Mouse (Mus musculus): ENCODE data around the gene Slc2a1. TPM values are rescaled to one million over a fixed set of nuclear protein-coding genes. Genes with fewer than 3 reads are reported as not detected.
A peak's percentile ranks its signal among the peaks of the same experiment; 100 is the strongest.

The Slc2a1 gene
- 47.7 and 68.9 TPM in 2 replicates for polyA plus RNA-seq (2012; rRNA removed)

DNA sequence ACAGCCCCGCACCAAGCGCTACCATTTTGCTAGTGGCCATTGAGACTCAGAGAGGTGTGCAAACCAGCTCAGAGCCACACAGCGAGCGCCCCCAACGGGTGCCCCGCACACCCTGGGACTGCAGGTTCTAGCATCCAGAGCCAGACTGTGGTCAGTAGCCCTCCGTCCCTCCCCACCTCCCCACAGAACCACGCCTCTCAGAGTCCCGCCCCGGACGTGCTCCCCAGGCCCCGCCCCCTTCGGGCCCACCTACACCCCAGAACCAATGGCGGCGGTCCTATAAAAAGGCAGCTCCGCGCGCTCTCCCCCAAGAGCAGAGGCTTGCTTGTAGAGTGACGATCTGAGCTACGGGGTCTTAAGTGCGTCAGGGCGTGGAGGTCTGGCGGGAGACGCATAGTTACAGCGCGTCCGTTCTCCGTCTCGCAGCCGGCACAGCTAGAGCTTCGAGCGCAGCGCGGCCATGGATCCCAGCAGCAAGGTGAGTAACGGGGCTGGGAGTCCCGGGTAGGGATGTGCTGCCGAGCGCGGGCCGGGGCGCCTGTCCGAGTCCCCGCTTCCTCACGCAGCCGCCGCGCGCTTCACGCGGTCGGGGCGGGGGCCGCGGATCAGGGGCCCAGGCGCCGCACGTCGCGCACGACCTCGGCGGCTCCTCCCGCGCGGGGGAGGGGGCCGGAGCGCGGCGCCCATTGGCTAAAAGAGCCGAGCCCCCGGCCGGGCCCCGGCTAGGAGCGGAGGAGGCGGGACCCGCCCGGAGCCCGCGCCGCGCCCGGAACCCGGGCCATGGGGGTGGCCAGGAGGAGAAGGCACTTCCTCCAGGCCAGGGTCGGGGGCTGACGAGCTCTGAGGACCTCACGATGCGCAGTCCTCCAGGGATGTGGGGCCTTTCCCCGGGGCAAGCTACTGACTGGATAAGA lies at the start of gene Slc2a1:
TSS of gene Slc2a1 (plus strand) at position 217 of the 914 bp plus-strand sequence.
- no peaks in the 10 kb centered on the region for H3K27me3 ChIP-seq (ENCODE audit: control insufficient read depth, insufficient read depth, low read length)
- peak within 1 kb of the TSS; percentile 97 for H3K27ac ChIP-seq (ENCODE audit: insufficient read depth, low read length)
- under 1% methylated on average over 87 of the region's 88 CpGs for WGBS
- H3K36me3 ChIP-seq (ENCODE audit: control insufficient read depth, insufficient read depth, low read length), result peaks cover 2% of the 10 kb centered on the region
- H3K4me1 ChIP-seq (ENCODE audit: control insufficient read depth, insufficient read depth, insufficient read length), result peaks cover 16% of the 10 kb centered on the region; the same call in 1 of the 2 replicates
- TF ChIP-seq CTCF (IDR thresholded peaks at IDR 0.05; ENCODE audit: extremely low read depth, insufficient read depth, insufficient read length, insufficient replicate concordance) (0 out of 2 replicates have a peak, but pooled peaks have one; percentile 31), POLR2A (IDR thresholded peaks at IDR 0.05; ENCODE audit: low read depth, low read length) (peak; percentile 98)
- DNase-seq (ENCODE audit: low read depth in 1 of 2, low spot score in 2 of 2), result peak; percentile 83 to 92
- peak within 1 kb of the TSS; percentile 76 for H3K4me3 ChIP-seq (ENCODE audit: extremely low read depth, insufficient read depth, insufficient read length)

DNA sequence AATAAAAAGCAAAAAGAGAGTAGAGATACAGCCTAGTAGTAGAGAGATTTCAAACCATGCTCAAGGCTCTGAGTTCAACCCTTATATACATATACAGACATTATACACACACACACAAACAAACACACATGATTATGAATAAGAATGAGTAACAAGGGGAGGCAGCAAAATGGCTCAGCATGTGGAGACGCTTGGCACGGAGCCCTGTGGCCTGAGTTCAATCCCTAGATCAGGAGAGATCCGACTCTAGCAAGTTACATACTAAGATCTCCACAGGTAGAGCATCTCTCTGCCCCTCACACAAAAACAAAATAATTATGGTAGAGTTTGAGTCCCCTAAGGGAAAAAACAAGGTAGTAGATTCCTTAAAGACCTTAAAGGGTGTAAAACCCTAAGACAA lies 41.7 kb upstream of the Slc2a1 start:
- Histone ChIP-seq H3K27ac (ENCODE audit: insufficient read depth, low read length) (no peak overlapping the region), H3K36me3 (ENCODE audit: control insufficient read depth, insufficient read depth, low read length) (no peaks in the 10 kb centered on the region), H3K4me1 (ENCODE audit: control insufficient read depth, insufficient read depth, insufficient read length) (no peaks in the 10 kb centered on the region), H3K4me3 (ENCODE audit: extremely low read depth, insufficient read depth, insufficient read length) (no peak overlapping the region), H3K27me3 (ENCODE audit: control insufficient read depth, insufficient read depth, low read length) (no peaks in the 10 kb centered on the region)
- WGBS, result 89% methylated on average over 3 of the region's 3 CpGs
- TF ChIP-seq POLR2A (IDR thresholded peaks at IDR 0.05; ENCODE audit: low read depth, low read length) (no peak), CTCF (IDR thresholded peaks at IDR 0.05; ENCODE audit: extremely low read depth, insufficient read depth, insufficient read length, insufficient replicate concordance) (no peak)
- DNase-seq (ENCODE audit: low read depth in 1 of 2, low spot score in 2 of 2), result no peak

DNA sequence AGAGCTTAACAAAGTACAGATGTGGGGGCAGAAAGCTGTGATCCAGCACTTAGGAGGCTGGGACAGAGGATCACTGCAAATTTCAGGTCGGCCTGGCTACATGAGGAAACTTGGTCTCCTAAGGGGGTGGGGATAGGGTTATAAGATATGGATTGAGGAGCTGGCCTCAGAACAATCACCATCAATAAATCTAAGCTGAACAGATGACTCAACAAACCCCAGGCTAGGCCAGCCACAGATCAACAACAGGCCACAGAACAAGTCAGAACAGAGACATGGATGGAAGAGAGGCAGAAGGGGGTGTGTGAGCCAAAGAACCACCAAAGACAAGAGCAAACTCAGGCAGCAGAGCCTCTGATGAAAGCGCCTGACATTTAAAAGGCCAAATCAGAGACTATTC lies 41.3 kb upstream of the Slc2a1 start:
- no peaks in the 10 kb centered on the region for H3K36me3 ChIP-seq (ENCODE audit: control insufficient read depth, insufficient read depth, low read length)
- H3K4me3 ChIP-seq (ENCODE audit: extremely low read depth, insufficient read depth, insufficient read length), result no peak overlapping the region
- no peak for DNase-seq (ENCODE audit: low read depth in 1 of 2, low spot score in 2 of 2)
- H3K4me1 ChIP-seq (ENCODE audit: control insufficient read depth, insufficient read depth, insufficient read length), result no peaks in the 10 kb centered on the region
- TF ChIP-seq POLR2A (IDR thresholded peaks at IDR 0.05; ENCODE audit: low read depth, low read length) (no peak), CTCF (IDR thresholded peaks at IDR 0.05; ENCODE audit: extremely low read depth, insufficient read depth, insufficient read length, insufficient replicate concordance) (no peak)
- no peak overlapping the region for H3K27ac ChIP-seq (ENCODE audit: insufficient read depth, low read length)
- no peaks in the 10 kb centered on the region for H3K27me3 ChIP-seq (ENCODE audit: control insufficient read depth, insufficient read depth, low read length)
- WGBS, result 91% methylated on average over 2 of the region's 2 CpGs

DNA sequence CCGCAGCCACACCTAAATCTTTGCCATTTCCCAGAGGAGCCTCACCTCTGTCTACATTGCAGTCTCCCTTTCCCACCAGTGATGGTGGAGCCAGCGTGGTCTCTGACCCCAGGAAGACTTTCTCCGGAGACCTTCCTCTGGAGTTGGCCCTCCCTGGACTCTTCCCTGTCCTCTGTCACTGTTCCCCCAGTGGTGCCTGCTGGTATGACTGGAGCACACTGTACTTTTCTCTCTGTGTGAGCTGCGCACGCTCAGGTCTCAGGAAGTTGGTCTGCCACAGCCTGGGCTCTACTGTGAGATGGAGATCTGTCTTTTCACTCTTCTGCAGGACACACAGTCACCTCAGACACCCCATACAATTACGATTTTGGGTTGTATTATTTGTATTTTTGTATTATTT lies 39.6 kb upstream of the Slc2a1 start:
- no peaks in the 10 kb centered on the region for H3K4me1 ChIP-seq (ENCODE audit: control insufficient read depth, insufficient read depth, insufficient read length)
- H3K36me3 ChIP-seq (ENCODE audit: control insufficient read depth, insufficient read depth, low read length), result no peaks in the 10 kb centered on the region
- no peaks in the 10 kb centered on the region for H3K27me3 ChIP-seq (ENCODE audit: control insufficient read depth, insufficient read depth, low read length)
- no peak for DNase-seq (ENCODE audit: low read depth in 1 of 2, low spot score in 2 of 2)
- TF ChIP-seq CTCF (IDR thresholded peaks at IDR 0.05; ENCODE audit: extremely low read depth, insufficient read depth, insufficient read length, insufficient replicate concordance) (no peak), POLR2A (IDR thresholded peaks at IDR 0.05; ENCODE audit: low read depth, low read length) (no peak)
- H3K27ac ChIP-seq (ENCODE audit: insufficient read depth, low read length), result no peak overlapping the region
- no peak overlapping the region for H3K4me3 ChIP-seq (ENCODE audit: extremely low read depth, insufficient read depth, insufficient read length)
- 38% methylated on average over 6 of the region's 6 CpGs for WGBS

DNA sequence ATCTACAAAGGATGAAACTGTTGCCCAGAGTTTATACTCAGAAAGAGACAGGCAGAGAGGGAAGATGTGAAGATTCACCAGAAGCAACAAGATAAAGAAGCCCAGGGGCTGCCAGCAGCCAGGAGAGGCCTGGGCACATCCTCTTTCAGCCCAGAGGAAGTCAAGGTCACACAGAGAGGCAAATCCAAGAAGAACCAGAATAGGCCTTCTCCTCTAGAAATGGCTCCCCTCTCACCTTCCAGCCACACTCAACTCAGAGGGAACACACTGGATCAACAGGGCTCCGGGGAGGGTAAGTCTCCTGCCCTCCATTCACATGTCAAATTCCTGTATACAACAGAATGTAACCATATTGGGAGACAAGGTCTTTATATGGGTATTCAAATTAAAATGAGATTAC lies 38.3 kb upstream of the Slc2a1 start:
- Histone ChIP-seq H3K4me3 (ENCODE audit: extremely low read depth, insufficient read depth, insufficient read length) (no peak overlapping the region), H3K36me3 (ENCODE audit: control insufficient read depth, insufficient read depth, low read length) (no peaks in the 10 kb centered on the region), H3K27ac (ENCODE audit: insufficient read depth, low read length) (no peak overlapping the region), H3K27me3 (ENCODE audit: control insufficient read depth, insufficient read depth, low read length) (no peaks in the 10 kb centered on the region), H3K4me1 (ENCODE audit: control insufficient read depth, insufficient read depth, insufficient read length) (no peaks in the 10 kb centered on the region)
- no peak for TF ChIP-seq POLR2A (IDR thresholded peaks at IDR 0.05; ENCODE audit: low read depth, low read length)
- TF ChIP-seq CTCF (IDR thresholded peaks at IDR 0.05; ENCODE audit: extremely low read depth, insufficient read depth, insufficient read length, insufficient replicate concordance), result no peak
- no peak for DNase-seq (ENCODE audit: low read depth in 1 of 2, low spot score in 2 of 2)
- 90% methylated on average over 1 of the region's 1 CpGs for WGBS

DNA sequence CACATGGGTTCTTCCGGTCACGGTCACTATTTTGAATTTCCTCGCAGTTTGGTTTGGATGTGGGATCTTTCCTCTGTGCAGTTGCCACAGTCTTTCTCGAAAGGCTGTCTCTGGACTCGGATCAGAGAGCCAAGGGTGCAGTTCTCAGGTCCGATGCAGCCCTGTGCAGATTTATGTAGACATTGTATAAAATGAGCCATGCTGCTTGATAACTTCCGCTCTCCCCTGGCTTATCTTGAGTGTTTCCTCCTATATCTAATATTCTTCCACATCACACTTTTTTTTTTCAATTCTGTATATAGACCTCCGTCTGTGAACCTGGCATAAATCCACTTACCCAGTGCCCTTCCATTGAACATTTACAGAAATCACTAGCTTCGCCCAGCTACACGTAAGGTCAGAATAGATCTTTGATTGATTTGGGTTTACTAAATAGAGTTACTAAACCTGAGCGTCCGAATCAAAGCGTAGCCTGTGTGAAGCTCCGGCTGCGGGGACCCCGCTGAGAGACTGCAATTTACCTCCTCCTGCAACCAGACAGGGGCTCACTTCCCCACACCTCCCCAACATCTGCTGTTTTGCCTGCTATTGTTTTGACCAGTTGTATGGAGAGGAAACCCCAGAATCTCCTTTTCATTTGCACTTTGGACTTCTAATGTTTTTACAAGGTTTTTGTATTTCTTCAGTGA lies 37.4 kb upstream of the Slc2a1 start:
- Histone ChIP-seq H3K36me3 (ENCODE audit: control insufficient read depth, insufficient read depth, low read length) (no peaks in the 10 kb centered on the region), H3K27me3 (ENCODE audit: control insufficient read depth, insufficient read depth, low read length) (no peaks in the 10 kb centered on the region), H3K4me1 (ENCODE audit: control insufficient read depth, insufficient read depth, insufficient read length) (no peaks in the 10 kb centered on the region), H3K27ac (ENCODE audit: insufficient read depth, low read length) (no peak overlapping the region), H3K4me3 (ENCODE audit: extremely low read depth, insufficient read depth, insufficient read length) (no peak overlapping the region)
- TF ChIP-seq POLR2A (IDR thresholded peaks at IDR 0.05; ENCODE audit: low read depth, low read length) (no peak), CTCF (IDR thresholded peaks at IDR 0.05; ENCODE audit: extremely low read depth, insufficient read depth, insufficient read length, insufficient replicate concordance) (no peak)
- WGBS, result 67% methylated on average over 16 of the region's 16 CpGs
- DNase-seq (ENCODE audit: low read depth in 1 of 2, low spot score in 2 of 2), result no peak

Measured in spleen, adult 2 months (tissue).